Mouse (Mus musculus) embryo, embryonic 9.5 days (tissue): ENCODE measurements around the gene Gfap.

ENCODE experiments used
- DNase-seq: peaks from one replicate; pipeline ENCODE4 v3.0.0-alpha.2; 2017; ENCODE audit errors: extremely low spot score

The Gfap gene

DNA sequence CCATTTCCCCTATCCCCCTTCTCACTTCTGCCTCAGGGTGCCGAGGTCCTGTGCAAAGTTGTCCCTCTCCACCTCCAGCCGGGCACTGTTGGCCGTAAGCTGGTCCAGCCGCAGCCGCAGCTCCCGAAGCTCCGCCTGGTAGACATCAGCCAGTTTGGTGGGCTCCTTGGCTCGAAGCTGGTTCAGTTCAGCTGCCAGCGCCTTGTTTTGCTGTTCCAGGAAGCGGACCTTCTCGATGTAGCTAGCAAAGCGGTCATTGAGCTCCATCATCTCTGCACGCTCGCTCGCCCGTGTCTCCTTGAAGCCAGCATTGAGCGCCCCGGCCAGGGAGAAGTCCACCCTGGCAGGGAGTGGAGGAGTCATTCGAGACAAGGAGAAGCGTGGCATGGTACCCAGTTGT lies 4.1 kb downstream of the Gfap start:
- DNase-seq = no peak

DNA sequence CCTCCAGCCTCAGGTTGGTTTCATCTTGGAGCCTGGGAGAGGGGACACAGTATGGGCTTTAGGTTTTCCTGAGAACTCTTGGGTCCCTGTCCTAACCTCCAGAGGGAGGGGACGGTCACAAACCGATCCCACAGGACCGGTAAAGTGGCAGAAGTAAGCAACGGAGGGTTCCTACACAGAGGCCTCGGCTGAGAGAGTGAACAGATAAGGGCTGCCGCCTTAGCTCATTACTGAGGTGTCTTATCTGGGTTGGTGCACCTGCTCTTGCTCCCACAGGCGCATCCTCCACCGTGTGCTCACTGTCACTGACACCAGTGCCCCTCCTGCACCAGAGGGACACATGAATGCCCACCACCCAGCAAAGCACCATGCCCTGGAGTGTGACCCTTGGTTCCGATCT lies 4.9 kb downstream of the Gfap start:
- no peak for DNase-seq

DNA sequence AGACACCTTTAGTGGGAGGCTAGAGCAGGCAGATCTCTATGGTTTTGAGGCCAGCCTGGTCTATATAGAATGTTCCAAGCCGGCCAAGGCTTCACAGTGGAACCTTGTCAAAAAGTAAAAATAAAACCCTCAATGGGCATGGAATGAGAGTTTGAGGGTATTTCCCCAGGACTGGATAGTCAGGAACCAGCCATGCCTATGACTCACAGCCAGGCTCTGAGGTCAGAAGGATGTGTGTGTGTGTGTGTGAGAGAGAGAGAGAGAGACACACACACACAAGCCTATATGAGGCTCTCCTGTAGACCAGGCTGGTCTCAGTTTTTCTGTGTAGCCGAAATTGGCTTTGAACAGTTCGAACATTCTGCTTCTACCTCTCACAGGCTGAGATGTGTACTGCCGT lies 6.0 kb downstream of the Gfap start:
- no peak for DNase-seq

DNA sequence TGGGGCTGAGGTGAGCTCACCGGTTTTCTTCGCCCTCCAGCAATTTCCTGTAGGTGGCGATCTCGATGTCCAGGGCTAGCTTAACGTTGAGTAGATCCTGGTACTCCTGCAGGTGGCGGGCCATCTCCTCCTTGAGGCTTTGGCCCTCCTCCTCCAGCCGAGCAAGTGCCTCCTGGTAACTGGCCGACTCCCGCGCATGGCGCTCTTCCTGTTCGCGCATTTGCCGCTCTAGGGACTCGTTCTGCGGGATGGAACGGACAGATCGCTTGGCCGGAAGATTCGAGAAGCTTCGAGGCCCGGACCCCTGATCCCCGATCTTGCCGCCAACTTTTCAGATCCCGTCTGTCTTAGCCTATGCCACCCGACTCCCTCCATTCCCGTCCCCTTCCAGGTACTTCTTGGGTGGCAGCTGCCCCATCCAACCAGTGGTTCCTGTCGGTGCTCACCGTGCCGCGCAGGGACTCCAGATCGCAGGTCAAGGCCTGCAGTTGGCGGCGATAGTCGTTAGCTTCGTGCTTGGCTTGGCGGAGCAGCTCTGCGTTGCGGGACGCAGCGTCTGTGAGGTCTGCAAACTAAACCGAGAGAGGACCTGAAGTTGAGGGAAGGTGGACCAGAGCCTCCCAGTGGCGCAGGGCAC lies 7.6 kb downstream of the Gfap start:
- DNase-seq = peak; percentile 73

DNA sequence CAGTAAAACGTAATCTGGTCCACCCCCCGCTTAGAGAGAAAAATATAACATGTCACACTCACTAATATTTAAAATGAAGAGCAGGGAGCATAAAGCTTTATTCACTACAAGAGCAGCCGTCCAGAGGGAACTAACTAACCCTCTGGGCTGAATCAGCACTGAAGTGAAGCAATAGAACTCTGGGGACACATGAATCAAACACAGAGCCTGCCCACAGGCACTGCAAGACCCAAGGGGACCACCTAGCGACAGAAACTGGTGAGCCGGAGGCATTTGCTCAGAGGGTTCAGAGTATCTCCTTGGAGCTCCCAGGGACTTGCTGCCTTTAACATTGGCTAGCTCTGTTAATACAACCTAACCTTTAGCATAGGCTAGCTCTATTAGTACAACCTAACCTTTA lies 10.6 kb downstream of the Gfap start:
- DNase-seq = no peak

DNA sequence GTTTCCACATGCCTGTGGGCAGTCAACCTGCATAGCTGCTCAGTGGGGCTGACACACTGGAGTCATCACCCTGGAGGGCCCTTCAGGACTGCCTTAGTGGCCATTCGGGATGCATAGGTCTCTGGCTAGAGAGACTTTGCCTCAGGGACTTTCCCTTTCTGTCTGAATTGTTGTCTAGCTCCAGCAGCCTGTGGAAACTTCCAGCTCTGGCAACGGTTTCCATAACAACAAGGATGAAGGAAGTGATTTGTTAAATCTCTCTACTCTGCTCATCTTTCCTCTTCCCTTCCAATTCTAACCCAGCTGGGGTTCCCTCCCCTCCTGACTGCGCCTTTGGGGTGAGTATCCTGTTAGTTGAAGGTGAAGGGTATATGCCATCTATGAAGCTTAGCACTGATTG lies 12.6 kb downstream of the Gfap start:
- no peak for DNase-seq

DNA sequence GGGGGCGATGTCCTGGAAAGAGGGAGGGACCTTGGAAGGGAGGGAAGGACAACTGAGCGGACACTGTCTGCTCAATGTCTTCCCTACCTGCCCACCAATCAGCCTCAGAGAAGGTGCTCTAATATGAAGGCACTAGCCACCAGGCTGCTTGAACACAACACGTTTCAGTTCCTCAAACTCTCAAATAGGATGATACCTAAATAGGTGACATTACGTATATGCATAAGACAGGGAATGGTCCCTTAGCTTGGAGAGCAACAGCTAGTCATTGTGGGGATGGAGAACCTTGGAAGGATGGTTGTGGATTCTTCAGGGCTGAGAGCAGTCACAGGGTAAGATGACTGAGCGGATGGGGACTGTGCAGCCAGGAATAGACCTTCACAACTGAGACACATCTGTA lies 13.3 kb downstream of the Gfap start:
- no peak for DNase-seq

DNA sequence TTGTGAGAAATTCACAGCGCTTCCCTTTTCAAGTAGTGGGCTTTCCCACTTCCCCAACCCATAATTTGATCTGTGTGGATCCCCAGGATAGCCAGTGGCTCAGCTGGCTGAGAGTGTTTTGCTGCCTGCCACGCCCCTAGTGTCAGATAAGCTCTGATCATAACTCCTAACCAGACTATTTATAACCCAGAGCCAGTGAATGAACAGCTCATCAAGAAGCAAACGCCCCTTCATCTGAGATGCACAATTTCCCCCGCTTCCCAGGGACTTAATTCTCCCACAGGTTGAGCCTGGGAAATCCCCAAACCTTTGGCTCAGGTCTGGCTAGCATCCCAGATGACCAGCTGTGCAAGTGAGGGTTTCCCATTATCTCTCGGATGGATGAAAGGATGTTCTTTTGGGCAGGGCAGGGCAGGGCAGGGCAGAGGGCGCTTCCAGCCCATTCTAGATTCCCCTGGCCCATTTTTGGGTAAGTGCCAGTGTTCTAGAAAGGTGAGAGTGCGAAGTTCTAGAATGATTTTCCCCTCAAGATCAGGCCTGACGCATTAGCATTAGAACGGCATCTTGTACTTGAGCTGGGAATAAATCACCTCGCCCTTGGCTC lies 16.0 kb downstream of the Gfap start, which contains the start of gene Fam187a:
Gene Fam187a, plus strand, starts transcription at position 554 of the 604 bp plus-strand sequence.
- no peak for DNase-seq

DNA sequence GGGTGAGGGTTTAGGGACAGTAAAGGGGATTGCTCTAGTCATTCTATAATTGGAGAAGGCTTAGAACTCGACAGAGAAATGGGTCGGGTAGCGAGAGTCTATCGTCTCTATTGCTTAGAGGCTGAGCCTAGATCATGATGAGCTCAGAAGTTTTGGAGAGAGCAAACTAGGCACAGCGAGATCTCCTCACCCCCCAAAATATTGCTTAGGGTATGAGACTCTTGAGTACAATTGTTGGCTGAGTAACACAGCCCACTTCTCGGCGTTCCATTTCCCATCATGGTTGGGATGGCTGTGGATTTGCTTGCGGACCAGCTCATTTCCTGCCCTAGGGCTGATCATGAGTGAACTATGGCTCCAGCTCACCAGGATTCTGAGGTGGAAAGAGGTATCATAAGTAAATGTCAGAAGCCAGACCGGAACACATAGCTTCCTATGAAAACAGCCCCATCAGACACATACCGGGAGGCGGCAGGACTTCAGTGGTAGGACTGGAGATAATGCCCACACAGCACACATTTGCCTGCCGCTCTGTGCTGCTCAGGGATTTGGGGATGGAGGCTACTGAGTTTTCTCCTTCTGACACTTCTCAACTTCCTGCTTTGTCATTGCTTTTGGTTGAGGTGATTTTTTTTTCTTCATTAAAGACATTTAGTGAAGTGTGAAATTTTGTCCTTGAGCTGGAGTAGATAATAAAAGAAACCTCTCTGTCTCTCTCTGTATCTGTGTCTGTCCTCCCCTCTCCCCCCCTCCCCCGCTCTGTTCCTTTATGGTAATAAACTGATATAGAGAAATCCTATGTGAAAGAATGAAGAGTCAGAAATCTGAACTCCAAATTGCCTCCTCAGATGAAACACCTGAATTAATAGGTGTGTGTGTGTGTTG lies 19.2 kb downstream of the Gfap start:
- no peak for DNase-seq

DNA sequence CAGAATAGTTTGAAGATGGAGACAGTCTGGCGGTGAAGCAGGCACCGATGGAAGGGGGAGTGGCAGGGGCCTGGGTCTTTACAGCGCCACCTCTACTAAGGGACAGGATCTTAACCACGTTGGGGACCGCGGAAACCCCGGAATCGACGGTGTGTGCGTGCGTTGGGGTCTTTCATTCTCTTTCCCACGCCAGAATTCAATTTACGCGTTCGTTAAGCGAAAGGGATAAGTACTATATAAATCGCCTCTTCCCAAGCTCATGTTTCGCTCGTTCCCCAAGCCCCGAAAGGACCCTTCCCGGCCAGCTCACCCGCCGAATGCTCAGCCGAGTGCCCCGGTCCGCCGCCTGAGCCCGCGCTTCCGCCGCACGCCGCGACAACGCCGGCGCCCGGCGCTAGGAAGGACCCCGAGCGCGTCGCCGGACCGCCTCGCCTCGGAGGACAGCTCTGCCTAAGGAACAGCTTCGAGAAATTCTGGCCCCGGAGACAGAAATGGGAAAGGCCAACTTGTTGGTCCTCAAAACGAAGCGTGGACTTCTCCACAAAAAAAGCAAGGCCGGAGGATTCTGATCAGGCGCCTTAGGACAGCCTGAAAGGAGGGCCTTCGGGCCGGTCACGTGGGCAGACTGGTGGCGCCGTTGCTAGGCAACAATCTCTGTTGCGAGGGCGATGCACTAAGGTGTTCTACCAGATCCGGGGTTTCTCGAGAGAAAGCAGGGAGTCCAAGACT lies 20.0 kb downstream of the Gfap start, which contains the start of the genes Eftud2 and Ccdc103:
Gene Eftud2, minus strand, starts transcription at position 401 of the 729 bp plus-strand sequence.
Gene Ccdc103, plus strand, starts transcription at position 620 of the 729 bp plus-strand sequence.
- peak; percentile 94 for DNase-seq

DNA sequence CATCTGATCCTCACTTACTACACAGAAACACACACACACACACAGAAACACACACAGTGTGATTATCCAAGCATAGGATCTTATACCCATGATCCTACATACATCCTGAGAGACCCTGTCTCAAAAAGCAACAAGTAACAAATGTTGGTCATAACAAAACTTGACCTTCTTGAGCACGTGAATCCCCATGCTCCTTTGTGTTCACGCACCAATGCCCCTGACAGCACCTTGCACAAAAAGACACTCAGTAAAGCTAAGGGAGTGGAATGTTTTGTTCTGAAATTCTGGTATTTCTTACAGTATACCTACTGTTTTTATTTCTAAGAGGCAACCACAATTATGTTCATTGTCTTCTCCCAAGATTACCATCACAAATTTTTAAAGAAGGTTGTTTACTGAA lies 21.2 kb downstream of the Gfap start:
- no peak for DNase-seq

DNA sequence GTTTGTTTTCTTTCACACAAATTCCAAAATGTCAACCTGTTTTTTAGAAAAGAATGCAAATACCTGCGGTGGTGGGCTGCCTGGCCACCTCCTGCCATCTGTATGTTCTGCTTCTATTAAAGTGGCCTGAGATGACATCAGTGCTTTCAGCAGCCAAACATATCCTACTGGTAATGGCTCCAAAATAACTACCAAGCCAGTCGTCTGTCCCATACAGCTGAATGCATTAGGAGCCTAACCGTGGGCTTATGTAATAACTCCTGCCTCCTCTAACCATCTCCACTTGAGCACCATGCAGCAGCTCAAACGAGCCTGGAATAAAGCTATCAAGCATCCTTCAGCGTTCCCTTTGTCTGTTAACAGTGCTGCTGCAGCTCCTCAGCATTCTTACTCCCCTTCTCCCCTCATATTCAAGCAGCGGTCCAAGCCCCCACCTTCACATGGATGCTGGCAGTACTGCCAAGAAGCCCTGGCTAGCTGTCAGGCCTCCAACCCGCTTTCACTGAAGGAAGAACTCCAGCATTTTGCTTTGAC lies 25.8 kb downstream of the Gfap start:
- DNase-seq = no peak

DNA sequence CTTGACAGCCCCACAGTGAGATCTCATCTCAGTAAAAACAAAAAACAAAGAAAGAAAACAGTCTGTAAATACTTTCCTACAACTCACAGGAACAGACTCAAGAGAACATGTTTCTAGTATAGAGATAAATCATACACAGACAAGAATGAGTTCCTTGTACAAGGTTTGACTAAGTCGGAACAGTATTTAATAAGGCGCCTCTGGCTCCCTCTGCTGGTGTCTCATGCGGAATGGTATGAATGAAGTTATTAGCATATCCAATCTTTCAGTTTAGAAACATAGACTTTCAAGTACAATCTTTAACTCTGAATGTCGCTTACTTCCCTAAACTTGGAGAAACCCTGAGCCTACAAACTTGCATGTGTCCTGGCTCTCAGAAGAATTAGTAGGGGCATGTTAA lies 36.4 kb downstream of the Gfap start:
- peak; percentile 53 for DNase-seq

DNA sequence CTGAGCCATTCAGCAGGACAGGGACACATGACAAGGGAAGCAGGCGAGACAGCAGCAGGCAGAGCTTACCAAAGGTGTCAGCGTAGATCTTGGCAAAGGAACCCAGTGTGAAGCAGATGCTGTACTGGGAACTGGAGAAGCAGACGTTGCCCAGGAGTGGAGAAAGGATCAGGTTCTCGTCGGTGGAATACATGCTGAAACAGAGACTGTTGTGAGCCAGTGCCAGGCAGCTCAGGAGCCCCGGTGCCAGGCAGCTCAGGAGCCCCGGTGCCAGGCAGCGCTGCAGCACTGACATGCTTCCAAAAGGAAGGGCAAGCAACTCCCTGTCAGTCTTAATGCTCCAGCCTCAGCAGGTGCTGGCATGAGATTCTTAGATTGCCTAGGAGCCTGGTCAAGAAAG lies 40.8 kb downstream of the Gfap start:
- DNase-seq = no peak

DNA sequence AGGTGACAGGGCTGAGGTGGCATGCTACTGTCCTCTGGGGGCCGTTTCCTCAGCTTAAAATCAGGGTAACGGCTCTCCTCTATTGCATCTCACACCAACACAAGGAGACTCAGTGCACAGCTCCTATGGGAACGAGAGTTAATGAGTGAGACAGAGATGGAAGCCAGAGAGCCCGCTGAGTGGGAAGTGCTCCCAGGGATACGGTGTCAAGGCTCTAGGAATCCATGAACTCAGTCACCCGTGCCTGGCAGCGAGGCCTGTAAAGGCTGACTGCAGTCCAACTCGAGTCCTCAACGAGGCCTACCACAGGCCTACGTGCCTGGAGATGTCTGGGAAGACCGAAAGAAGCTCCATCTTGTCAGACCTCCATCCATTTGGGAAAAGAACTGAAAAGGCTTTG lies 41.8 kb downstream of the Gfap start:
- no peak for DNase-seq

DNA sequence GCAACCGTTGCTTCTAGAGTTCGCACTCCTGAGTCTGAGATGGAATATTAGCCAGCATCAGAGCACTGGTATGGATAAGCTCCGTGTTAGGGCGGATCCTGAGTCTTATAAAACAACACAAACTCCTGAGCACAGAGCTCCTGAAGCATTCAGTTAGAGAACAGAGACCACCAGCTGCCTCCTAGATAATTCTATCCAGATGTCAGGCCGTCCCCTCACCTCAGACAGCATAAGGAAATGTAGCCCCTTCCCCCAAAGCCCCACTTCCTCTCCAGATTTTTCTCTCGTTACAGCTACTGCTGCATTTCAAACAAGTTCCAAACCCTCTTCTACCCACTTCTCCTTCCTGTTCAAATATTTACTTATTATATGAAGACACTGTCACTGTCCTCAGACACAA lies 44.8 kb downstream of the Gfap start:
- no peak for DNase-seq

DNA sequence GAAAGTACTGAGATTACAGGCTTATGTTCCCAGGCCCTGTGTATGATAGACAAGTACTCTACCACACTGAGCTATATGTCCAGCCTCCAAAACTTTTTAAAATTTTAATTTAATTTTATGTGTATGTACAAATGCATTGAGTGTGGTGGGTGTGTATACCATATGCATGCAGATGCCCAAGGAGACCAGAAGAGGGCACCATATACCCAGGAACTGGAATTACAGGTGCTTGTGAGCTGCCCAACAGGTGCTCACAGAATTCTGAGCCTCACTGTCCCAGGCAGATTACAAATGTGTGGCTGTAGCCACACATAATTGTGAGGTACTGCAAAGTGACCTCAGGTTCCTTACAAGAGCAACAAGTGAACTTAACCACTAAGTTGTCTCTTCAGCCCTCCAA lies 47.0 kb downstream of the Gfap start:
- DNase-seq = no peak

DNA sequence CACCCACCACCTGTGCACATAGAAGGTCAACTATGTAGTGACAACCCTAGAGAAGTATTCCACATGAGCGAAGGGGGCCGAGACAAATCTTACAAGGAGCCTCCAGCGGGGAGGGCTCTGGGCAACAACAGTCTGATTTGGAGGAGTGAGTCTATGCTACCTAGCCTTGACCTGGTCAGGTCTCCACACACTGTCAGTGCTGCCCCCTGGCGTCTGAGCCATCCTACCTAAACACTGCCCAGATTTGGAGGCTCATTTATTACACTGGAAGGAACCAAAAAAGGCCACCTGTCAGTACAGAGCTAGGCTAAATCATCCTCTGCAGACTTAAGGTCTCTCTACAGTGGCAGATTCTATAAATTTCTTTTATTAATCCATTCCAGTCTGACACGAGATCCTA lies 48.8 kb downstream of the Gfap start:
- peak; percentile 42 for DNase-seq

DNA sequence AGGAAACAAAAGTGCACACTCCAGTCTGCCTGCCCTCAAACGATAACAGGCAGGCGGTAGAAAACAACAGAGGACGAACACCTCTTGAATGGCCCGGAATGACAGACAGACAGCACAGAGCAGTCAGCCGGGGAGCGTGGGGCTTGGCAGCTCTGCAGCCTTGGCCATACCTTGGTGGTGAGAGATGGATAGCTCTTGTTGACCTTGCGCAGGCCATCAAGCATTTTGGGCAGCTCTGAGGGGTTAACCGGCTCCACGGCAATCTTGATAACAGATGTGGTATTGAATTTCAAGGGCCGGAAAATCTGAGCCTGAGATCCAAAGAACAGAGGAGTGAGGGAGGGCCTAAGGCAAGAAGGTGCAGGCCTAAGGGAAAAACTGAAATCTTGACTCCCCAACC lies 54.8 kb downstream of the Gfap start:
- no peak for DNase-seq

DNA sequence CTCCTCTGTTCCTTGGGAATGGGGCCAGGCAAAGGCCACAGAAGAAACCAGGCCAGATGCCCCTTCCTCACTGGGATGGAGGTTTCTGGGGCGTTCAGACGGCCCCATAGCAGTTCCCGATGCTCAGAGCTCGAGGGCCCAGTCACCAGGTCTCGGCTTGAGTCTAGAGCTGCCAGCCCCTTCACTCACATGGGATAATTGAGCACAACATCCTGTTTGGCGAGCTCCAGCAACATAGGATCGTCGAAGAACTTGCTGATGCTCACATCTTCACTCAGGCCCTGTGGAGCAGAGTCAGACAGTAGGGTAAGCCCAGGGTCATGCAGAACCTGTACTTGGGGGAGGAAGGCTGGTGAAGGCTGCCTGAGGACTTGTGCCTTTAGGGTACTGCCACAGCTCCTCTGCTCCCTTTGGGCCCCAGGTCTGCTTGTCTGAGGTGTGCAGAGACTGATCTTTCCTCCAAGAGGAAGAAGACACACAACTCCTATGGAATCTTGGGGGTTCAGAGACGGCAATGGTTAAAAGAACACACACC lies 62.0 kb downstream of the Gfap start:
- DNase-seq = no peak

DNA sequence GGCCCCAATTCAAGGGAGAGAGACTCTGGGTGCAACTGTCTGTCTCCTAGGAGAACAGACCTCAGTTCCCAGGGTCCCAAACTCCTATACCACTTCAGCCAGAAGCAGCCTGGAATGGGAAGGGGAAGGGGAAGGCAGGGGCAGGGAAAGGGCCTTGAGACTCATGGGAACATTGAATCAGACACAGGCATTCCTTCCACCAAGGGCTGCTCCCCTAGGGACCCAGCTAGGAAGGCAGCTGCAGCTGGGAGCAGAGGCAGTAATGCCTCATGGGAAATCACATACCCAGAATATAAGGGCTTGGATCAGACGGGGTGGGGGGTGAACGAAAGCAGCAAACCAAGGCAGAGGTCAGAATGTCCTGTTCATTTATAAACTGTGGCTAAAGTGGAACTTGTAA lies 62.6 kb downstream of the Gfap start:
- no peak for DNase-seq

DNA sequence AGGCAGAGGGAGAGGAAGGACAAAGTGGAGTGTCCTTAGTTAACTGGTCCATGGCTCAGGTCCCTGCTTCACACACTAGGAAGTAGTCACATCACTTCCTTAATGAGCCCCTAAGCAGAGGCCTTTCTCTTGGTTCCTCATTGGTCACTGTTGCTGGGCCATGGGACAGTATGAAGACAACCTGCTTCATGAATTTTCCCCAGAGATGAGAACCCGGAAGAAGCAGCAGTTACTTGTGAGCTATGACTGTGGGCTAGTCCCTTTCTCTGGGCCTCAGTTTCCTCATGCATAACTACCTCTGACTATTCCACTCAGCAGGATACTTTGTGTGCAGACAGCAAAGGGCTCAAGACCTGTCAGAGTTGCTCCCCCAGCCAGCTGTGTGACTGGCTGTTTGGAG lies 63.3 kb downstream of the Gfap start:
- no peak for DNase-seq
